Mouse (Mus musculus): Measurements from ENCODE around the gene Ccnt1. TPM values are rescaled to one million over a fixed set of nuclear protein-coding genes. Genes with fewer than 3 reads are reported as not detected.

Ccnt1 gene
- polyA plus RNA-seq, 1 experiment, result 13.4 TPM

DNA sequence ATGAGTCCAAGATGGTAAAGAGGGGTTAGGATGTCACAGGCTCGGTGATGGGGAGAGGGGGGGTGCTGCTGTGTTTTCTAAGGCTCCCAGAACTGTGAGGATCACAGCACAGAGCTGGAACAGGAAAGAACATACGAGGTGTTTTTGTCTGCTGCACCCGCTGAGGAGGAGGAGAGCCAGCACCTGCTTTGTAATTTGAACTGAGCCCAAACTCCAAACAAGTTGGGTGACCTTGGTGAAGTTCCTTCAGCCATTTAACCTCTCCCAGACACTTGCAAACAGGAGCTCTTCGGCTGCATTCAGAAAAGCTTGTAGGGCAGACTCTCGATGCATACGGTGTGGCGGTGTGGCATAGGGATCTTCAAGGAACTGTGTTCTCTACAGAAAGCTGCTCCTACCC lies 14.7 kb upstream of the Ccnt1 start:
- H3ac ChIP-seq (ENCODE audit: control insufficient read depth, insufficient read length, low read depth), result no peak overlapping the region
- H3K79me2 ChIP-seq (ENCODE audit: control insufficient read depth, insufficient read depth), result no peaks in the 10 kb centered on the region
- H3K36me3 ChIP-seq (ENCODE audit: control insufficient read depth, insufficient read depth), result peaks cover 8% of the 10 kb centered on the region
- no peaks in the 10 kb centered on the region for H3K79me3 ChIP-seq (ENCODE audit: low read depth)
- TF ChIP-seq MYOG (IDR thresholded peaks at IDR 0.05; ENCODE audit: control insufficient read depth, extremely low read depth, insufficient read length), result no peak
- no peak for TF ChIP-seq USF1 (IDR thresholded peaks at IDR 0.05; ENCODE audit: low read depth)
- TF ChIP-seq CTCF (IDR thresholded peaks at IDR 0.05; ENCODE audit: control insufficient read depth, insufficient read depth, insufficient read length), result no peak
- TF ChIP-seq MYOD1 (IDR thresholded peaks at IDR 0.05; ENCODE audit: control insufficient read depth, insufficient read length, low read depth), result no peak
- TF ChIP-seq MAX (IDR thresholded peaks at IDR 0.05), result no peak
- TF ChIP-seq FOSL1 (IDR thresholded peaks at IDR 0.05; ENCODE audit: insufficient read depth, low read length, poor library complexity, severe bottlenecking), result no peak
- H3K4me3 ChIP-seq (ENCODE audit: insufficient read depth, poor library complexity, severe bottlenecking), result no peak overlapping the region
- no peaks in the 10 kb centered on the region for H3K27me3 ChIP-seq (ENCODE audit: control insufficient read depth, insufficient read depth, insufficient read length)

DNA sequence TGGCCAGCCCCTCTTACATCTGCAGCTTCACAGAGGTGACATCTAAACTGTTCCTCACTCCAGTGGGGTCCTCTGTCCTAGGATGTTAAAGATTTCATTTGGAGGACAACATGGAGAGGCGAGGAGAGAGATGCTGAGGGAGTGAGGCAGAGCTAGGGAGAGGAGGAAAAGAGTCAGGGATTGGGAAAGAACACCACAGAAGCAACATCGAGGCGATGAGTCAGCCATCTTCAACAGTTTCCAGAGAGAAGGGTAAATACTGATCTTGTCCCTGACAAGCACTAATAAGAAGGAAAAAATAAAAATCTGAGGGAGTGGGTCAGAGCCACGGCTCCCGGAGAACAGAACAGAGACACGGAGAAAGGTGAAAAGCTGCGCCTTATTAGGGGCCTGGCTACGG lies 12.3 kb upstream of the Ccnt1 start:
- H3K79me2 ChIP-seq (ENCODE audit: control insufficient read depth, insufficient read depth), result no peaks in the 10 kb centered on the region
- H3K79me3 ChIP-seq (ENCODE audit: low read depth), result no peaks in the 10 kb centered on the region
- H3K27me3 ChIP-seq (ENCODE audit: control insufficient read depth, insufficient read depth, insufficient read length), result no peaks in the 10 kb centered on the region
- TF ChIP-seq FOSL1 (IDR thresholded peaks at IDR 0.05; ENCODE audit: insufficient read depth, low read length, poor library complexity, severe bottlenecking) (no peak), CTCF (IDR thresholded peaks at IDR 0.05; ENCODE audit: control insufficient read depth, insufficient read depth, insufficient read length) (no peak), USF1 (IDR thresholded peaks at IDR 0.05; ENCODE audit: low read depth) (no peak), MYOG (IDR thresholded peaks at IDR 0.05; ENCODE audit: control insufficient read depth, extremely low read depth, insufficient read length) (no peak), MYOD1 (IDR thresholded peaks at IDR 0.05; ENCODE audit: control insufficient read depth, insufficient read length, low read depth) (no peak), CEBPB (IDR thresholded peaks at IDR 0.05; ENCODE audit: low read depth) (no peak), MAX (IDR thresholded peaks at IDR 0.05) (no peak)
- H3ac ChIP-seq (ENCODE audit: control insufficient read depth, insufficient read length, low read depth), result no peak overlapping the region
- H3K36me3 ChIP-seq (ENCODE audit: control insufficient read depth, insufficient read depth), result no peaks in the 10 kb centered on the region
- H3K4me3 ChIP-seq (ENCODE audit: insufficient read depth, poor library complexity, severe bottlenecking), result no peak overlapping the region

DNA sequence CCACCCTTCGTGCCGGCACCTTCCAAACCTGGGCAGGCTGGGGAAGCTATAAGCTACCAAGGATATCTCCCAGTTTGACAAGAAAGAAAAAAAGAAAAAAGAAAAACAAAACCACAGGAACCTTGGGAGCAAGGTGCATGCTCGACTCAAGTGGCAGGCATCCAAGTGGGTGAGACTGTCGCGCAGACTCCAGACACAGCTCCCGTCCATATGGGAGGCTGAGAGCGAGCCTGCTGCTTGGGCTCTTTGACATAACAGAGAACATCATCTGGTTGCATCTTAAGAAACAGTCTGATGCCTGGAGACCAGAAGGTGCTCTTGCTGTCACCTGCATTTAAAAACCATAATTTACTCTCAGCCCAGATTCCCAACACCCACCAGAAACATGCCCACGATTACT lies 11.7 kb upstream of the Ccnt1 start:
- TF ChIP-seq USF1 (IDR thresholded peaks at IDR 0.05; ENCODE audit: low read depth) (no peak), MYOD1 (IDR thresholded peaks at IDR 0.05; ENCODE audit: control insufficient read depth, insufficient read length, low read depth) (no peak), MYOG (IDR thresholded peaks at IDR 0.05; ENCODE audit: control insufficient read depth, extremely low read depth, insufficient read length) (no peak), CTCF (IDR thresholded peaks at IDR 0.05; ENCODE audit: control insufficient read depth, insufficient read depth, insufficient read length) (no peak), MAX (IDR thresholded peaks at IDR 0.05) (no peak), FOSL1 (IDR thresholded peaks at IDR 0.05; ENCODE audit: insufficient read depth, low read length, poor library complexity, severe bottlenecking) (no peak), CEBPB (IDR thresholded peaks at IDR 0.05; ENCODE audit: low read depth) (no peak)
- Histone ChIP-seq H3K27me3 (ENCODE audit: control insufficient read depth, insufficient read depth, insufficient read length) (no peaks in the 10 kb centered on the region), H3K36me3 (ENCODE audit: control insufficient read depth, insufficient read depth) (no peaks in the 10 kb centered on the region), H3K79me2 (ENCODE audit: control insufficient read depth, insufficient read depth) (no peaks in the 10 kb centered on the region), H3ac (ENCODE audit: control insufficient read depth, insufficient read length, low read depth) (no peak overlapping the region), H3K4me3 (ENCODE audit: insufficient read depth, poor library complexity, severe bottlenecking) (no peak overlapping the region), H3K79me3 (ENCODE audit: low read depth) (no peaks in the 10 kb centered on the region)

DNA sequence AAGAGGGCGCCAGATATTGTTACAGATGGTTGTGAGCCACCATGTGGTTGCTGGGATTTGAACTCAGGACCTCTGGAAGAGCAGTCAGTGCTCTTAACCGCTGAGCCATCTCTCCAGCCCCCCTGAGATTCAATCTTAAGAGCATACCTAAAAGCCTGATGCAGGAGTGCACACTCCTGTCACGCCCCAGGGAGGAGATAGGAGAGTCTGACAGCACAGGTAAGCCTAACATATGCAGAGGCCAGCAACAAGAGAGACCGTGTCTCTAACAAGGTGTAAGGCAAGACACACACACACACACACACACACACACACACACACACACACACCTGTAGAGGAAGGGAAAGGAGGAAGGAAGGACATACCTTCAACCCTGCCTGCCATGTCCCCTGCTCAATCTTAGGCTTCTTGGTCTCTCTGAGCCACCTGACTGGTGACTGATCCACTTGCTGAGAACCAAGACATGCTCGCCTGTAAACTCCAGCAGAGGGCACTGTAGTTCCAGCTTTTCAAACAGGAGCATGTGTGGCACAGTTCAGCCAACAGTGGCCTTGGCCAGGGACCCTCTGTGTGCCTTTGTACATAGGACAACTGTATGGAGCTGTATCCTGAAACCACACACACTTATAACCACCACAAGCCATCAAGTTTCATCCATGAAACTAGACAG lies 9.2 kb upstream of the Ccnt1 start:
- Histone ChIP-seq H3ac (ENCODE audit: control insufficient read depth, insufficient read length, low read depth) (no peak overlapping the region), H3K79me3 (ENCODE audit: low read depth) (no peaks in the 10 kb centered on the region), H3K79me2 (ENCODE audit: control insufficient read depth, insufficient read depth) (no peaks in the 10 kb centered on the region), H3K36me3 (ENCODE audit: control insufficient read depth, insufficient read depth) (no peaks in the 10 kb centered on the region), H3K27me3 (ENCODE audit: control insufficient read depth, insufficient read depth, insufficient read length) (no peaks in the 10 kb centered on the region), H3K4me3 (ENCODE audit: insufficient read depth, poor library complexity, severe bottlenecking) (no peak overlapping the region)
- peak; percentile 75 for TF ChIP-seq MAX (IDR thresholded peaks at IDR 0.05)
- TF ChIP-seq MYOG (IDR thresholded peaks at IDR 0.05; ENCODE audit: control insufficient read depth, extremely low read depth, insufficient read length), result no peak
- TF ChIP-seq USF1 (IDR thresholded peaks at IDR 0.05; ENCODE audit: low read depth), result no peak
- TF ChIP-seq CTCF (IDR thresholded peaks at IDR 0.05; ENCODE audit: control insufficient read depth, insufficient read depth, insufficient read length), result peak; percentile 81

DNA sequence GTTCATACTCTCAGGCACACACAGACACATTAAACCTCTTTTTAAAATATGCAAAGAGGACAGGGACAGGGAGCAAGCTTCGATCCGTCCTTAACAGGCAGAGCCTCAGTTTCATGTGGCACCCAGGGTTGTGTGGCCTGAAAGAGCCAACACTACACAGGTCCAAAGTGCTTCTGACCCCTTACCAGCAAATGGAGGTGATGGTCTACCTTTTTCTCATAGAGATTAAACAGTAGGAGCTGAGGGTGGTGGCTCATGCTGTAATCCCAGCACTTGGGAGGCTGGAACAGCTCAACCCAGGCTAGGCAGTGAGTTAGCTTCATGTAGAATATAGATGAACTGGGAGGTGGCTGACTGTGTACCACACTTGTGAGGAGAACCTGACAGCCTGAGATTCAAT lies 8.6 kb upstream of the Ccnt1 start:
- H3K4me3 ChIP-seq (ENCODE audit: insufficient read depth, poor library complexity, severe bottlenecking), result no peak overlapping the region
- H3K36me3 ChIP-seq (ENCODE audit: control insufficient read depth, insufficient read depth), result no peaks in the 10 kb centered on the region
- H3K79me3 ChIP-seq (ENCODE audit: low read depth), result no peaks in the 10 kb centered on the region
- H3K27me3 ChIP-seq (ENCODE audit: control insufficient read depth, insufficient read depth, insufficient read length), result no peaks in the 10 kb centered on the region
- H3ac ChIP-seq (ENCODE audit: control insufficient read depth, insufficient read length, low read depth), result no peak overlapping the region
- H3K79me2 ChIP-seq (ENCODE audit: control insufficient read depth, insufficient read depth), result no peaks in the 10 kb centered on the region
- no peak for TF ChIP-seq MAX (IDR thresholded peaks at IDR 0.05)
- TF ChIP-seq USF1 (IDR thresholded peaks at IDR 0.05; ENCODE audit: low read depth), result no peak
- TF ChIP-seq MYOG (IDR thresholded peaks at IDR 0.05; ENCODE audit: control insufficient read depth, extremely low read depth, insufficient read length), result no peak
- no peak for TF ChIP-seq CTCF (IDR thresholded peaks at IDR 0.05; ENCODE audit: control insufficient read depth, insufficient read depth, insufficient read length)
- TF ChIP-seq CEBPB (IDR thresholded peaks at IDR 0.05; ENCODE audit: low read depth), result no peak
- no peak for TF ChIP-seq FOSL1 (IDR thresholded peaks at IDR 0.05; ENCODE audit: insufficient read depth, low read length, poor library complexity, severe bottlenecking)
- TF ChIP-seq MYOD1 (IDR thresholded peaks at IDR 0.05; ENCODE audit: control insufficient read depth, insufficient read length, low read depth), result no peak

DNA sequence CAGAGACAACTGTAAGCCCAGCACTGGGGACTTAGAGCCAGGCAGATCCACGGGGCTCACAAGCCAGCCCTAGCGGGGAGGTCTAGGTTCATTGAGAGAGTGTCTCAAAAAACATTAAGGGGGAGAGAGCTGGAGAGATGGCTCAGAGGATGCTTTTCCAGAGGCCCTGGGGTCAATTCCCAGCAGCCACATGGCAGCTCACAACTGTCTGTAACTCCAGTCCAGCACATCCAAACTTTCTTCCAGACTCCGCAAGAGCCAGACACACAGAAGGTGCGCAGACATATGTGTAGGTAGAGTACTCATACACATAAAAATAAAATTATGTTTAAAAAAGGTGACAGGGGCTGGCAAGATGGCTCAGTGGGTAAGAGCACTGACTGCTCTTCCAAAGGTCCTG lies 2.6 kb upstream of the Ccnt1 start:
- H3K79me2 ChIP-seq (ENCODE audit: control insufficient read depth, insufficient read depth), result peaks cover 17% of the 10 kb centered on the region
- no peak for TF ChIP-seq MAX (IDR thresholded peaks at IDR 0.05)
- no peak for TF ChIP-seq FOSL1 (IDR thresholded peaks at IDR 0.05; ENCODE audit: insufficient read depth, low read length, poor library complexity, severe bottlenecking)
- no peak for TF ChIP-seq USF1 (IDR thresholded peaks at IDR 0.05; ENCODE audit: low read depth)
- TF ChIP-seq CEBPB (IDR thresholded peaks at IDR 0.05; ENCODE audit: low read depth), result no peak
- no peak for TF ChIP-seq CTCF (IDR thresholded peaks at IDR 0.05; ENCODE audit: control insufficient read depth, insufficient read depth, insufficient read length)
- no peak for TF ChIP-seq MYOD1 (IDR thresholded peaks at IDR 0.05; ENCODE audit: control insufficient read depth, insufficient read length, low read depth)
- no peak for TF ChIP-seq MYOG (IDR thresholded peaks at IDR 0.05; ENCODE audit: control insufficient read depth, extremely low read depth, insufficient read length)
- no peak overlapping the region for H3K4me3 ChIP-seq (ENCODE audit: insufficient read depth, poor library complexity, severe bottlenecking)
- no peak overlapping the region for H3ac ChIP-seq (ENCODE audit: control insufficient read depth, insufficient read length, low read depth)
- H3K27me3 ChIP-seq (ENCODE audit: control insufficient read depth, insufficient read depth, insufficient read length), result no peaks in the 10 kb centered on the region
- peaks cover 11% of the 10 kb centered on the region for H3K79me3 ChIP-seq (ENCODE audit: low read depth)
- peaks cover 4% of the 10 kb centered on the region for H3K36me3 ChIP-seq (ENCODE audit: control insufficient read depth, insufficient read depth)
